Mouse (Mus musculus): ENCODE data around the gene Ifng. TPM values are rescaled to one million over a fixed set of nuclear protein-coding genes. Genes with fewer than 3 reads are reported as not detected.
"Not testable (repeated sequence)": the region's sequence is repeated elsewhere in the genome, so short reads cannot be mapped to it uniquely, and the experiment has no call there.

Gene Ifng
- polyA plus RNA-seq, 1 experiment from 2014 or later: not detected

DNA sequence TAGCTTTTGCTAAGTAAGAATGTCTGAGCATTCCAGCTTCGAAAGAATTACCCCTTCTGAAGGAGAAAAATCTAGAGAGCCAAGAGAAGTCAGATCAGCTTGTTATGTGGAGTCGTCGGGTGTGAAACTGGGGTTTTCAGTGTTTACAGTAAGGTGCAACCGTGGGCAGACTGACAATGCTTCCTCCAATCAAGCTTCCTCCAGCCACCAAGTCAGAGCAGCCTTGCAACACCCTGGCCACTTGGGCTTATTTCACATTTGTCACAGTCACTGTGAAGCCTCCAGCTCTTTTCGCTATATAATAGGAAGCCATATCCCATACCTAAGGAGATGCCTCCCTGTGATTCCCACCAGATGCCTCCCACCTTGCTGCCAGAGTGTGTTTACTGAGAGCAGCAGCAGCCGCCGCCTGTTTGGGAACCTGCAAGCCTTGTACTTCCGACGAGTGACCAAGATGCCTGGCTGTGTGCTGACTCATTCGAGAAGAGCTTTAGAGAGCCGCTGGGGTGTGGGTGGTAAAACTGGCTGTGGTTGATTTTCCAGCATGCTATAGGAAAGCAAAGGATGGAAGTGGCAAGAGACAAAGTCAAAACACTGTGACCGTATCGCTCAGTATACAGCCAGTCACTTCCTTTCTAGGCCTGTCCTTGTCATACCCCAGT, 29.6 kb downstream of the Ifng start:
- no peak for ATAC-seq (ENCODE audit: insufficient number of reproducible peaks, insufficient read depth, low FRiP score, low read depth)
- Histone ChIP-seq H3K9ac (replicated peaks; ENCODE audit: low read depth, low read length) (no peak overlapping the region), H3K27me3 (ENCODE audit: control insufficient read depth, insufficient read depth, low read length) (no peaks in the 10 kb centered on the region), H3K4me3 (ENCODE audit: low read depth, low read length) (no peak overlapping the region), H3K27ac (ENCODE audit: low read length) (no peak overlapping the region), H3K9me3 (ENCODE audit: control insufficient read depth, low read depth, low read length) (no peaks in the 10 kb centered on the region), H3K36me3 (ENCODE audit: control insufficient read depth, insufficient read depth, low read length) (no peaks in the 10 kb centered on the region), H3K4me2 (replicated peaks; ENCODE audit: low read depth, low read length) (no peak overlapping the region), H3K4me1 (ENCODE audit: control insufficient read depth, insufficient read depth, low read length) (no peaks in the 10 kb centered on the region)
- whole genome bisulfite sequencing: 47% methylated on average over 13 of the region's 13 CpGs

GRCm38 (mm10) chr10:118472846-118473245, 32.0 kb downstream of the Ifng start:
- H3K4me2 ChIP-seq (replicated peaks; ENCODE audit: low read depth, low read length); H3K9me3 ChIP-seq (ENCODE audit: control insufficient read depth, low read depth, low read length); H3K27ac ChIP-seq (ENCODE audit: low read length); H3K9ac ChIP-seq (replicated peaks; ENCODE audit: low read depth, low read length); H3K4me3 ChIP-seq (ENCODE audit: low read depth, low read length); H3K4me1 ChIP-seq (ENCODE audit: control insufficient read depth, insufficient read depth, low read length); ATAC-seq (ENCODE audit: insufficient number of reproducible peaks, insufficient read depth, low FRiP score, low read depth); H3K36me3 ChIP-seq (ENCODE audit: control insufficient read depth, insufficient read depth, low read length); H3K27me3 ChIP-seq (ENCODE audit: control insufficient read depth, insufficient read depth, low read length): not testable (repeated sequence)
- WGBS: 65% methylated on average over 1 of the region's 1 CpGs

GRCm38 (mm10) chr10:118476696-118477095, 35.9 kb downstream of the Ifng start:
- no peak for ATAC-seq (ENCODE audit: insufficient number of reproducible peaks, insufficient read depth, low FRiP score, low read depth)
- Histone ChIP-seq H3K4me1 (ENCODE audit: control insufficient read depth, insufficient read depth, low read length) (no peaks in the 10 kb centered on the region), H3K9me3 (ENCODE audit: control insufficient read depth, low read depth, low read length) (no peaks in the 10 kb centered on the region), H3K36me3 (ENCODE audit: control insufficient read depth, insufficient read depth, low read length) (no peaks in the 10 kb centered on the region), H3K9ac (replicated peaks; ENCODE audit: low read depth, low read length) (no peak overlapping the region), H3K27me3 (ENCODE audit: control insufficient read depth, insufficient read depth, low read length) (no peaks in the 10 kb centered on the region), H3K4me3 (ENCODE audit: low read depth, low read length) (no peak overlapping the region), H3K4me2 (replicated peaks; ENCODE audit: low read depth, low read length) (no peak overlapping the region), H3K27ac (ENCODE audit: low read length) (no peak overlapping the region)
- 89% methylated on average over 2 of the region's 2 CpGs for WGBS

DNA sequence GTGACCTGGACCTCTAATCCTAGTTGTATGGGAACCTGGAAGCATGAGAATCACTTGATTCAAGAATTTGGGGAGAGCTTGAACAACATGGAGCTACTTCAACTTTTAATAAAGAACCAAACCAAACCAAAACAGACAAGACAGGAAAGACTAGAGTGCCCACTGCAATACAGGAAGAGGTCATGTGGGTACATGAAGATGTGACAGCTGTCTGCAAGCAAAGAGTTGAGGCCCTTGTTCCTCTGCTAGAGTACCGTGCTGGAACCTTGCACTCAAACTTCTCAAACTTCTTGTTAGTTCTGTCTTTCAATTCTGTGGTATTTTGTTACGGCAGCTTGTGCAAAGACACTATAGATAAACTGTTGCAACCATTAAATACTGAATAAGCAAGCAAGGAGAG, 36.5 kb downstream of the Ifng start:
- H3K27ac ChIP-seq (ENCODE audit: low read length): no peak overlapping the region
- no peaks in the 10 kb centered on the region for H3K9me3 ChIP-seq (ENCODE audit: control insufficient read depth, low read depth, low read length)
- no peak overlapping the region for H3K9ac ChIP-seq (replicated peaks; ENCODE audit: low read depth, low read length)
- H3K4me2 ChIP-seq (replicated peaks; ENCODE audit: low read depth, low read length): no peak overlapping the region
- no peak for ATAC-seq (ENCODE audit: insufficient number of reproducible peaks, insufficient read depth, low FRiP score, low read depth)
- no peak overlapping the region for H3K4me3 ChIP-seq (ENCODE audit: low read depth, low read length)
- no peaks in the 10 kb centered on the region for H3K4me1 ChIP-seq (ENCODE audit: control insufficient read depth, insufficient read depth, low read length)
- WGBS: 76% methylated on average over 2 of the region's 2 CpGs
- H3K36me3 ChIP-seq (ENCODE audit: control insufficient read depth, insufficient read depth, low read length): no peaks in the 10 kb centered on the region
- no peaks in the 10 kb centered on the region for H3K27me3 ChIP-seq (ENCODE audit: control insufficient read depth, insufficient read depth, low read length)

DNA sequence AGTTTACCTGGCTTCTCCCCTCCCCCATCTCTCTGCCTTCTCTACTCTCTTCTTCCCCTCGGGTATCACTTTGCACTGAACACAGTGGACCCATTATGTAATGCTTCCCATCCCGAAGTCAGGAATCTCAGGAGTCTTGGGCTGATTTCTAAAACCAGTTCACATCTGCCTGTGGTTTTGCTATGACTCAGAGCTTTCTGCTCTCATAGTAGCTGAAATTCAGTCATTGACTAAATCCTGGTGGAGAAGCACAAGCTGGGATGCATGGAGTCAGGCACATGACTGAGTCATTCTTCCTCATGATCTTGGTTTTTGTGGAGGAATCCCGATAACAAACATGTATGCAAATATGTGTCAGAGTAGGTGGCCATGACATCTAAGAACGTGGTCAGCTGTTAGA, 38.4 kb downstream of the Ifng start:
- H3K27ac ChIP-seq (ENCODE audit: low read length): no peak overlapping the region
- H3K27me3 ChIP-seq (ENCODE audit: control insufficient read depth, insufficient read depth, low read length): no peaks in the 10 kb centered on the region
- no peaks in the 10 kb centered on the region for H3K9me3 ChIP-seq (ENCODE audit: control insufficient read depth, low read depth, low read length)
- no peaks in the 10 kb centered on the region for H3K4me1 ChIP-seq (ENCODE audit: control insufficient read depth, insufficient read depth, low read length)
- H3K4me2 ChIP-seq (replicated peaks; ENCODE audit: low read depth, low read length): no peak overlapping the region
- ATAC-seq (ENCODE audit: insufficient number of reproducible peaks, insufficient read depth, low FRiP score, low read depth): no peak
- H3K36me3 ChIP-seq (ENCODE audit: control insufficient read depth, insufficient read depth, low read length): no peaks in the 10 kb centered on the region
- WGBS: 77% methylated on average over 4 of the region's 4 CpGs
- H3K9ac ChIP-seq (replicated peaks; ENCODE audit: low read depth, low read length): no peak overlapping the region
- no peak overlapping the region for H3K4me3 ChIP-seq (ENCODE audit: low read depth, low read length)

- H3K9me3 ChIP-seq (ENCODE audit: control insufficient read depth, low read depth, low read length): no peaks in the 10 kb centered on the region
- H3K4me1 ChIP-seq (ENCODE audit: control insufficient read depth, insufficient read depth, low read length): no peaks in the 10 kb centered on the region
- no peak for ATAC-seq (ENCODE audit: insufficient number of reproducible peaks, insufficient read depth, low FRiP score, low read depth)
- no peaks in the 10 kb centered on the region for H3K27me3 ChIP-seq (ENCODE audit: control insufficient read depth, insufficient read depth, low read length)
- WGBS: 98% methylated on average over 5 of the region's 5 CpGs
- H3K9ac ChIP-seq (replicated peaks; ENCODE audit: low read depth, low read length): no peak overlapping the region
- no peaks in the 10 kb centered on the region for H3K36me3 ChIP-seq (ENCODE audit: control insufficient read depth, insufficient read depth, low read length)
- H3K4me2 ChIP-seq (replicated peaks; ENCODE audit: low read depth, low read length): no peak overlapping the region
- no peak overlapping the region for H3K27ac ChIP-seq (ENCODE audit: low read length)
- no peak overlapping the region for H3K4me3 ChIP-seq (ENCODE audit: low read depth, low read length)
These were observed 39.3 kb downstream of the Ifng start for GRCm38 (mm10) chr10:118480118-118480517.

DNA sequence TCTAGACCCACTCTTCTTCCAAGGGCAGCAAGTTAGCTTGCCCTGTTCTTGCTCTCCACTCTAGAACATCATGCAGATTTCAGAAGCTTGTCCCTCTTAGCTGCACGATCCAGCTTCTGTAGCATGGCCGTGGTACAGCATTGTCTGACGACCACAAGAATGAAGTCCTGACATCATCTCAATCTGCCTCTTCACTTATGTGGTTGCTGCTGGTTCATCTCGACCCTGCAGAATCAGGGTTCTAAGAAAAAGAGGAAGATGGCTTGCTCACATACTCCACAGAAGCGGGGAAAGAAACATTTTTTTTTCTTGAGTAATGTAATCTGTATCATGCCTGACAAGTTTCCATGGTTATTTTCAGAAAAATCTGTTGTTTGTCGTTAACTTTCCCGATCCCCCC, 39.9 kb downstream of the Ifng start:
- 83% methylated on average over 7 of the region's 7 CpGs for WGBS

GRCm38 (mm10) chr10:118494109-118494508, 53.3 kb downstream of the Ifng start:
- no peak overlapping the region for H3K4me2 ChIP-seq (replicated peaks; ENCODE audit: low read depth, low read length)
- WGBS: 71% methylated on average over 1 of the region's 1 CpGs

More for the DNA sequence above, 39.9 kb downstream of the Ifng start:
- Histone ChIP-seq H3K9ac (replicated peaks; ENCODE audit: low read depth, low read length) (no peak overlapping the region), H3K4me1 (ENCODE audit: control insufficient read depth, insufficient read depth, low read length) (no peaks in the 10 kb centered on the region), H3K4me2 (replicated peaks; ENCODE audit: low read depth, low read length) (no peak overlapping the region), H3K4me3 (ENCODE audit: low read depth, low read length) (no peak overlapping the region), H3K36me3 (ENCODE audit: control insufficient read depth, insufficient read depth, low read length) (no peaks in the 10 kb centered on the region), H3K9me3 (ENCODE audit: control insufficient read depth, low read depth, low read length) (no peaks in the 10 kb centered on the region), H3K27ac (ENCODE audit: low read length) (no peak overlapping the region), H3K27me3 (ENCODE audit: control insufficient read depth, insufficient read depth, low read length) (no peaks in the 10 kb centered on the region)
- ATAC-seq (ENCODE audit: insufficient number of reproducible peaks, insufficient read depth, low FRiP score, low read depth): no peak

DNA sequence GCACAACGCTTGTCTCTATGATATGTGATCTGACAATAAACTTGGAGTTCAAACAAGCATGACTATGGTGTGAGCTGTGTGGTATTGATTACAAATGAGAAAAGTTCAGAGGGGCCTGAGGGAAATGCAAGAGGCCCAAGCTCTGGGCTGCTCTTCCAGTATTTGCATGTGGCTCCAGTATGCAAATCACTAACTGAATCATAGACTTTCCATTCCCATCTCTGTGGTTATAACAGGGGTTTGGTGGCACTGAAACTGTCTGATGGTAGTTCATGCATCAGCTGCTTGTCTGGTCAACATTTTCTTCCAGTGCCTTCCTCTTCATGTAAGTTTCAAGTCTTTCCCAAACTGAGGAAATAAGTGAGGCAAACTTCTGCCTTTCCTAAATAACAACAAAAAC, 54.5 kb downstream of the Ifng start:
- no peak overlapping the region for H3K9ac ChIP-seq (replicated peaks; ENCODE audit: low read depth, low read length)
- WGBS: 74% methylated on average over 1 of the region's 1 CpGs
- H3K27ac ChIP-seq (ENCODE audit: low read length): no peak overlapping the region
- H3K4me2 ChIP-seq (replicated peaks; ENCODE audit: low read depth, low read length): no peak overlapping the region
- no peaks in the 10 kb centered on the region for H3K27me3 ChIP-seq (ENCODE audit: control insufficient read depth, insufficient read depth, low read length)
- no peak for ATAC-seq (ENCODE audit: insufficient number of reproducible peaks, insufficient read depth, low FRiP score, low read depth)
- H3K4me1 ChIP-seq (ENCODE audit: control insufficient read depth, insufficient read depth, low read length): no peaks in the 10 kb centered on the region
- H3K4me3 ChIP-seq (ENCODE audit: low read depth, low read length): no peak overlapping the region
- no peaks in the 10 kb centered on the region for H3K9me3 ChIP-seq (ENCODE audit: control insufficient read depth, low read depth, low read length)
- no peaks in the 10 kb centered on the region for H3K36me3 ChIP-seq (ENCODE audit: control insufficient read depth, insufficient read depth, low read length)

More at GRCm38 (mm10) chr10:118494109-118494508, 53.3 kb downstream of the Ifng start:
- Histone ChIP-seq H3K36me3 (ENCODE audit: control insufficient read depth, insufficient read depth, low read length) (no peaks in the 10 kb centered on the region), H3K4me3 (ENCODE audit: low read depth, low read length) (no peak overlapping the region), H3K27me3 (ENCODE audit: control insufficient read depth, insufficient read depth, low read length) (no peaks in the 10 kb centered on the region), H3K27ac (ENCODE audit: low read length) (no peak overlapping the region), H3K4me1 (ENCODE audit: control insufficient read depth, insufficient read depth, low read length) (no peaks in the 10 kb centered on the region), H3K9me3 (ENCODE audit: control insufficient read depth, low read depth, low read length) (no peaks in the 10 kb centered on the region), H3K9ac (replicated peaks; ENCODE audit: low read depth, low read length) (no peak overlapping the region)
- ATAC-seq (ENCODE audit: insufficient number of reproducible peaks, insufficient read depth, low FRiP score, low read depth): no peak

Measured in stomach, embryonic 14.5 days (tissue).